Comparison of ENCODE assay signal across 10 mouse cellular contexts in the genomic region with DNA sequence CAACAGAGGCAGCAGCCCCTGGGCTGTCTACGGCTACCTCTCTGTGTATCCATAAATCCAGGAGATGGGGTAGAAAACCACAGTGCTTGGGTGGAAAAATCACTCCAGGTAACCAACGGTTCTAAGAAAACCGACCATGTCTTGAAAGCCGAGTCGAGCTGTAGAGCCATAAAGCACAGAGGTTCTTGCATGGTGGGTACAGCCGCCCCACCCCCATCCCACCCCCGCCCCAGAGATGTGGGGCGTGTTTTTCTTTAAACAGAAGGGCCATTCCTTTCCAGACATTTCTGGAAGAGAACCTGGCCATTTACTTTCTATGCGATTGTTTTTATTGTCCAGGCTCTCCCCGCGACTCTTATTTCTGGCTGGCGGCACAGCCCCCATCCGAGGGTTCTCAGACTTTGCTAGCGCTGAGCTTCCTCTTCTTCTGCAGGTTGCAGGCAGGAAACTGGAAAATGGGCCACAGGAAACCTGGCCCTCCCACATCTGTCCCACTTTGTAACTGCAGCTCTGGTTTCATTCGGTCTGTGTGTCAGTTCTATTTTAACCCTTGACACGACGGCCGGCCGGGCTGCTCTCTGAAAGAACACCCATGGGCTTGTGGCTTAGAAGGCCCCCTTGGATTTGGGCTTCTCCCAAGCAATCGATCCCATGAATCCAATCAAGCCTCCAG. TPM values are rescaled to one million over a fixed set of nuclear protein-coding genes. Genes with fewer than 3 reads are reported as not detected.
DNase-seq lines count a peak whose midpoint lies in the region; ATAC-seq and TF ChIP-seq lines count a peak whose summit lies in the region.
"Had no signal": no experiment of that assay in that cellular context is flagged by ENCODE, and none has a peak within 500 bp of the region (broad histone marks: within the 10 kb centered on the region; RNA-seq: fewer than 3 reads in every experiment).

No protein-coding gene starts in this region.

- no peaks in the 10 kb centered on the region for H3K9me3 ChIP-seq in embryonic facial prominence, embryonic 12.5 days

- 33% methylated on average over 20 of the region's 20 CpGs for WGBS in embryonic facial prominence, embryonic 12.5 days
- 3% methylated on average over 20 of the region's 20 CpGs for WGBS in thymus, adult 2 months
- 79% methylated on average over 20 of the region's 20 CpGs for WGBS in cerebellum, adult 2 months

- DNase-seq in left cerebral cortex, adult 2 months (ENCODE audit: extremely low spot score in 1 of 2, low spot score in 2 of 2), result no peak
- DNase-seq in left cerebral cortex, postnatal 36 days (ENCODE audit: low spot score in 2 of 2), result no peak
- peak; percentile 41 to 60 for DNase-seq in kidney, postnatal 4 days
- peak; percentile 70 for DNase-seq in thymus, adult 2 months
- DNase-seq in MN1 (ENCODE audit: low spot score), result no peak
- no peak for DNase-seq in layer of hippocampus, adult 11-12 months (ENCODE audit: low spot score)
- DNase-seq in cerebellum, adult 2 months, result no peak
- DNase-seq: right cerebral cortex, postnatal 4 days had no signal

- H3K9ac ChIP-seq in embryonic facial prominence, embryonic 12.5 days, result no peak overlapping the region
- H3K9ac ChIP-seq: liver, embryonic 14.5 days had no signal

- intact Hi-C loops in left cerebral cortex, adult 2 months (cut with DNase I), result loop anchor here (5.0 kb wide), 1 partner anchor 68 kb away; no protein-coding TSS in a partner anchor
- intact Hi-C loops in left cerebral cortex, postnatal 36 days (cut with DNase I), result loop anchor here (5.0 to 10.0 kb wide), 3 partner anchors 132 to 280 kb away; a partner anchor contains a TSS

- TF ChIP-seq POLR2A in thymus, adult 2 months (IDR thresholded peaks at IDR 0.05; ENCODE audit: control insufficient read depth, extremely low read depth, insufficient read depth, low read length, poor library complexity), result no peak
- no peak for TF ChIP-seq POLR2A in cerebellum, adult 2 months (IDR thresholded peaks at IDR 0.05; ENCODE audit: borderline replicate concordance, insufficient read depth, low read length)

- no peaks in the 10 kb centered on the region for H3K27me3 ChIP-seq in embryonic facial prominence, embryonic 12.5 days
- H3K27me3 ChIP-seq in thymus, adult 2 months (ENCODE audit: control insufficient read depth, insufficient read depth, low read length), result no peaks in the 10 kb centered on the region
- no peaks in the 10 kb centered on the region for H3K27me3 ChIP-seq in cerebellum, adult 2 months (ENCODE audit: control insufficient read depth, insufficient read depth, low read length)

- H3K4me3 ChIP-seq in left cerebral cortex, adult 2 months, result no peak overlapping the region
- H3K4me3 ChIP-seq in embryonic facial prominence, embryonic 12.5 days, result no peak overlapping the region
- peak overlapping the region; percentile 28 for H3K4me3 ChIP-seq in thymus, adult 2 months (ENCODE audit: control insufficient read depth, insufficient read depth, low read length)
- no peak overlapping the region for H3K4me3 ChIP-seq in cerebellum, adult 2 months (replicated peaks; ENCODE audit: insufficient read depth, low read depth, low read length)

- peaks cover 50% of the 10 kb centered on the region for H3K4me1 ChIP-seq in embryonic facial prominence, embryonic 12.5 days
- peaks cover 47% of the 10 kb centered on the region for H3K4me1 ChIP-seq in thymus, adult 2 months (replicated peaks; ENCODE audit: control insufficient read depth, insufficient read depth, low read length)
- peaks cover 2% of the 10 kb centered on the region; the same call in 1 of the 2 replicates for H3K4me1 ChIP-seq in cerebellum, adult 2 months (ENCODE audit: control insufficient read depth, insufficient read depth, low read length)

- no peaks in the 10 kb centered on the region for H3K36me3 ChIP-seq in embryonic facial prominence, embryonic 12.5 days
- H3K36me3 ChIP-seq in thymus, adult 2 months (ENCODE audit: control insufficient read depth, insufficient read depth, low read length), result no peaks in the 10 kb centered on the region

- no peak for ATAC-seq in embryonic facial prominence, embryonic 12.5 days (ENCODE audit: insufficient number of reproducible peaks, insufficient read depth, low FRiP score, low TSS enrichment)

- no peak for TF ChIP-seq CTCF in left cerebral cortex, adult 2 months (IDR thresholded peaks at IDR 0.05)
- TF ChIP-seq CTCF in thymus, adult 2 months (IDR thresholded peaks at IDR 0.05; ENCODE audit: borderline replicate concordance, control insufficient read depth, extremely low read depth, insufficient read depth, low read length, poor library complexity), result no peak
- no peak for TF ChIP-seq CTCF in cerebellum, adult 2 months (IDR thresholded peaks at IDR 0.05; ENCODE audit: borderline replicate concordance, insufficient read depth, low read depth, low read length)

- peak overlapping the region; percentile 55; the same call in 1 of the 2 replicates for H3K27ac ChIP-seq in left cerebral cortex, adult 2 months
- peak overlapping the region; percentile 71 for H3K27ac ChIP-seq in embryonic facial prominence, embryonic 12.5 days
- H3K27ac ChIP-seq in thymus, adult 2 months (ENCODE audit: control insufficient read depth, insufficient read depth, low read length), result peak overlapping the region; percentile 69
- H3K27ac ChIP-seq in cerebellum, adult 2 months (ENCODE audit: insufficient read depth, low read length), result no peak overlapping the region
- H3K27ac ChIP-seq: liver, embryonic 14.5 days had no signal

- peak overlapping the region; percentile 24 for H3K4me2 ChIP-seq in embryonic facial prominence, embryonic 12.5 days (replicated peaks)

RNA-seq across cellular contexts. Expression of a gene that starts 16.3 kb away (rescaled TPM):
- total RNA-seq in left cerebral cortex, adult 2 months (2021), result 10 to 100 TPM in 1 of 2 experiments, 1 to 10 TPM in 1; 8.6 to 11.9 TPM
- total RNA-seq in left cerebral cortex, postnatal 36 days (2021), result 10 to 100 TPM in 1 of 2 experiments, 1 to 10 TPM in 1; 9.4 to 11.4 TPM
- 37.6 and 38.4 TPM in 2 replicates for polyA plus RNA-seq in embryonic facial prominence, embryonic 12.5 days (2016; fragmentation: Nextera tagmentation; extraction: Ambion mirVana)
- polyA plus RNA-seq in thymus, adult 2 months (2012; rRNA removed), result 47.2 and 62.7 TPM in 2 replicates
- polyA plus RNA-seq in cerebellum, adult 2 months (2012; rRNA removed), result 5.7 and 5.9 TPM in 2 replicates

Comparison
In these comparisons a context has a peak if more than half of its experiments do, and no peak if none do; other contexts are left out.
1. DNase-seq: peak in kidney, postnatal 4 days (2 of 2) and thymus, adult 2 months (single experiment); none in left cerebral cortex, adult 2 months (0 of 2), left cerebral cortex, postnatal 36 days (0 of 2), MN1 (single experiment), layer of hippocampus, adult 11-12 months (single experiment) and cerebellum, adult 2 months (0 of 2).